Mouse (Mus musculus): ENCODE results near the gene Shmt1. TPM values are rescaled to one million over a fixed set of nuclear protein-coding genes. Genes with fewer than 3 reads are reported as not detected.

Shmt1 gene
- polyA plus RNA-seq, 2 experiments = 30.4 to 35.9 TPM

DNA sequence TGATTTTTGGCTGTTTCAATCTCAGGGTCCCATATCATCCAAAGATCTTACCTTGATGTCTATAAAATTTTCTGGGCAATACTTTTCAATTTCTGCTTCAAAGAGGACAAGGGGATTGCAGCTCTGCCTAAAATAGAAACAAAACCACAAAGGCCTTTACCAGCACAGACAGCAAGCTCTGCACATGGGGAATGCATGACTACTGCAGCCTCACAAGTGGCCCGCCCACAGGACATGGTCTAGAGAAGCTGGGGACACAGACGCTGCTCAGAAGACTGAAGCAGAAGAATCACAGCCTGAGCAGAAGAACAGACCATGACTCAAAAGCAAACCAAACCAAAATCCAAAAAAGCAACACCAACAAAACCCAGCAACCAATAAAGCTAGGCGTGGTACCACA is 49.8 kb downstream of the Shmt1 start:
- H3K36me3 ChIP-seq (ENCODE audit: control insufficient read depth, insufficient read depth, low read length) = peaks cover 50% of the 10 kb centered on the region
- 91% methylated on average over 3 of the region's 3 CpGs for WGBS
- no peaks in the 10 kb centered on the region for H3K4me1 ChIP-seq (ENCODE audit: control insufficient read depth, insufficient read depth, low read length)
- H3K4me3 ChIP-seq (replicated peaks; ENCODE audit: low read length) = no peak overlapping the region
- no peaks in the 10 kb centered on the region for H3K9me3 ChIP-seq (ENCODE audit: control insufficient read depth, low read length)
- no peak for TF ChIP-seq POLR2A (IDR thresholded peaks at IDR 0.05; ENCODE audit: borderline replicate concordance, extremely low read depth, insufficient read depth, insufficient read length)
- no peak for DNase-seq (ENCODE audit: low spot score)
- no peak overlapping the region for H3K9ac ChIP-seq (ENCODE audit: low read depth, low read length, severe bottlenecking)
- H3K27me3 ChIP-seq (ENCODE audit: control insufficient read depth, insufficient read depth, low read length) = no peaks in the 10 kb centered on the region
- no peak overlapping the region for H3K4me2 ChIP-seq (replicated peaks; ENCODE audit: low read depth, low read length, severe bottlenecking)
- no peak for ATAC-seq (ENCODE audit: low FRiP score, low read depth)
- no peak overlapping the region for H3K27ac ChIP-seq (replicated peaks; ENCODE audit: low read depth, low read length)

DNA sequence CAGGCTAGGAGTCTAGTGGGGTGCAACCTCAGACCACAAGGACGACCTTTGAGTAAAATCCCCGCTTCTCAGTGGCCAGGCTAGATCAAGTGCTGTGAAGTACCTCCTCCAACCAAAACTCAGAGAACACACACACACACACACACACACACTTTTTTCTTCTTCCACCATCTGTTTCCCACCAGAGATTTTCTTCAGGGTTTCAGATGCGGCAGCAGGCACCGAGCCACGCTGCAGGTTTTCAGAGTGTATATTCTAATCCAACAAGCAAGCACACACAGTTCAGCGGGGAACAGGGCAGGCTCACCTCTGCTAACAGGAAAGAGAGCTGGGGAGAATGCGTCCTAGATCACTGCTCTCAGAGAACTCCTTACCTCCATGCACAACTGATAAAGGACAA is 55.9 kb downstream of the Shmt1 start:
- Histone ChIP-seq H3K27ac (replicated peaks; ENCODE audit: low read depth, low read length) (no peak overlapping the region), H3K36me3 (ENCODE audit: control insufficient read depth, insufficient read depth, low read length) (peaks cover 87% of the 10 kb centered on the region), H3K9me3 (ENCODE audit: control insufficient read depth, low read length) (no peaks in the 10 kb centered on the region), H3K4me1 (ENCODE audit: control insufficient read depth, insufficient read depth, low read length) (no peaks in the 10 kb centered on the region), H3K27me3 (ENCODE audit: control insufficient read depth, insufficient read depth, low read length) (no peaks in the 10 kb centered on the region), H3K4me3 (replicated peaks; ENCODE audit: low read length) (no peak overlapping the region), H3K4me2 (replicated peaks; ENCODE audit: low read depth, low read length, severe bottlenecking) (no peak overlapping the region), H3K9ac (ENCODE audit: low read depth, low read length, severe bottlenecking) (no peak overlapping the region)
- ATAC-seq (ENCODE audit: low FRiP score, low read depth) = no peak
- no peak for DNase-seq (ENCODE audit: low spot score)
- TF ChIP-seq POLR2A (IDR thresholded peaks at IDR 0.05; ENCODE audit: borderline replicate concordance, extremely low read depth, insufficient read depth, insufficient read length) = no peak
- WGBS = 95% methylated on average over 7 of the region's 7 CpGs

- Histone ChIP-seq H3K4me3 (replicated peaks; ENCODE audit: low read length) (no peak overlapping the region), H3K27me3 (ENCODE audit: control insufficient read depth, insufficient read depth, low read length) (no peaks in the 10 kb centered on the region), H3K27ac (replicated peaks; ENCODE audit: low read depth, low read length) (no peak overlapping the region), H3K4me2 (replicated peaks; ENCODE audit: low read depth, low read length, severe bottlenecking) (no peak overlapping the region), H3K9me3 (ENCODE audit: control insufficient read depth, low read length) (no peaks in the 10 kb centered on the region), H3K4me1 (ENCODE audit: control insufficient read depth, insufficient read depth, low read length) (no peaks in the 10 kb centered on the region), H3K9ac (ENCODE audit: low read depth, low read length, severe bottlenecking) (no peak overlapping the region), H3K36me3 (ENCODE audit: control insufficient read depth, insufficient read depth, low read length) (peaks cover 54% of the 10 kb centered on the region)
- TF ChIP-seq POLR2A (IDR thresholded peaks at IDR 0.05; ENCODE audit: borderline replicate concordance, extremely low read depth, insufficient read depth, insufficient read length) = no peak
- DNase-seq (ENCODE audit: low spot score) (no peak), ATAC-seq (ENCODE audit: low FRiP score, low read depth) (no peak)
- 84% methylated on average over 3 of the region's 3 CpGs for WGBS
Observed at GRCm38 (mm10) chr11:60740321-60740720, 71.2 kb downstream of the Shmt1 start.

Other genes starting within 250 kb of the Shmt1 start
- 97.9 and 141 TPM in 2 replicates for gene Llgl1, start 112.0 kb downstream of the Shmt1 start, polyA plus RNA-seq (2012; rRNA removed)
- gene Llgl1, start 112.0 kb downstream of the Shmt1 start, polyA plus RNA-seq (2014; fragmentation: Nextera tagmentation; extraction: Ambion mirVana) = 61.6 and 69.5 TPM in 2 replicates
- 120 and 138 TPM in 2 replicates for gene Flii, start 84.5 kb downstream of the Shmt1 start, polyA plus RNA-seq (2012; rRNA removed)
- gene Flii, start 84.5 kb downstream of the Shmt1 start, polyA plus RNA-seq (2014; fragmentation: Nextera tagmentation; extraction: Ambion mirVana) = 66.3 and 70.1 TPM in 2 replicates
- gene Mief2, start 83.3 kb downstream of the Shmt1 start, polyA plus RNA-seq (2012; rRNA removed) = 18.9 and 22.2 TPM in 2 replicates
- 14.7 and 17.9 TPM in 2 replicates for gene Mief2, start 83.3 kb downstream of the Shmt1 start, polyA plus RNA-seq (2014; fragmentation: Nextera tagmentation; extraction: Ambion mirVana)
- gene Top3a, start 34.4 kb downstream of the Shmt1 start, polyA plus RNA-seq (2012; rRNA removed) = 16.9 and 17.5 TPM in 2 replicates
- 14.3 and 16.2 TPM in 2 replicates for gene Top3a, start 34.4 kb downstream of the Shmt1 start, polyA plus RNA-seq (2014; fragmentation: Nextera tagmentation; extraction: Ambion mirVana)
- gene Smcr8, start 34.2 kb downstream of the Shmt1 start, polyA plus RNA-seq (2012; rRNA removed) = 8.8 and 9.0 TPM in 2 replicates
- 7.5 and 7.6 TPM in 2 replicates for gene Smcr8, start 34.2 kb downstream of the Shmt1 start, polyA plus RNA-seq (2014; fragmentation: Nextera tagmentation; extraction: Ambion mirVana)
- 17.3 and 18.7 TPM in 2 replicates for gene Dhrs7b, start 18.9 kb upstream of the Shmt1 start, polyA plus RNA-seq (2012; rRNA removed)
- gene Dhrs7b, start 18.9 kb upstream of the Shmt1 start, polyA plus RNA-seq (2014; fragmentation: Nextera tagmentation; extraction: Ambion mirVana) = 30.4 and 32.4 TPM in 2 replicates
- 82.5 and 88.5 TPM in 2 replicates for gene Tmem11, start 67.6 kb upstream of the Shmt1 start, polyA plus RNA-seq (2012; rRNA removed)
- 67.7 and 70.7 TPM in 2 replicates for gene Tmem11, start 67.6 kb upstream of the Shmt1 start, polyA plus RNA-seq (2014; fragmentation: Nextera tagmentation; extraction: Ambion mirVana)
- gene Natd1, start 103.0 kb upstream of the Shmt1 start, polyA plus RNA-seq (2012; rRNA removed) = 25.5 and 36.0 TPM in 2 replicates
- gene Natd1, start 103.0 kb upstream of the Shmt1 start, polyA plus RNA-seq (2014; fragmentation: Nextera tagmentation; extraction: Ambion mirVana) = 21.6 and 23.7 TPM in 2 replicates
- 34.3 and 52.1 TPM in 2 replicates for gene Map2k3, start 120.3 kb upstream of the Shmt1 start, polyA plus RNA-seq (2012; rRNA removed)
- 76.4 and 83.1 TPM in 2 replicates for gene Map2k3, start 120.3 kb upstream of the Shmt1 start, polyA plus RNA-seq (2014; fragmentation: Nextera tagmentation; extraction: Ambion mirVana)
- gene Kcnj12, start 210.8 kb upstream of the Shmt1 start, polyA plus RNA-seq (2012; rRNA removed) = 0.47 and 0.55 TPM in 2 replicates
- gene Kcnj12, start 210.8 kb upstream of the Shmt1 start, polyA plus RNA-seq (2014; fragmentation: Nextera tagmentation; extraction: Ambion mirVana) = 0.14 and 0.62 TPM in 2 replicates

All from limb, embryonic 14.5 days (tissue).